Mouse (Mus musculus) lung, embryonic 14.5 days (tissue): ENCODE measurements around the gene Cep350. TPM values are rescaled to one million over a fixed set of nuclear protein-coding genes. Genes with fewer than 3 reads are reported as not detected.

ENCODE experiments used
- ATAC-seq: fragments of 200-750 bp; cut with Nextera tagmentation; 2 replicates; pipeline ENCODE4 v1.8.0; 2017; ENCODE audit warnings: mild to moderate bottlenecking, moderate TSS enrichment, moderate library complexity; ENCODE audit not compliant: insufficient read depth
- DNase-seq: peaks from one replicate; pipeline ENCODE4 v3.0.0-alpha.2; 2015
- H3K27ac ChIP-seq: fragments of 300-500 bp; sonication (generic); 2 replicates; pipeline ENCODE4 v1.5.1; 2014; ENCODE audit warnings: low read depth, mild to moderate bottlenecking, moderate library complexity
- H3K27me3 ChIP-seq: fragments of 300-500 bp; sonication (generic); 2 replicates; pipeline ENCODE4 v1.6.1; 2014; ENCODE audit warnings: low read length, control low read depth; ENCODE audit not compliant: insufficient read depth
- H3K36me3 ChIP-seq: fragments of 300-500 bp; sonication (generic); 2 replicates; pipeline ENCODE4 v1.6.1; 2014; ENCODE audit warnings: control low read depth; ENCODE audit not compliant: insufficient read depth
- H3K4me1 ChIP-seq: fragments of 300-500 bp; sonication (generic); 2 replicates; pipeline ENCODE4 v1.6.1; 2014; ENCODE audit warnings: antibody characterized with exemption, control low read depth; ENCODE audit not compliant: insufficient read depth
- H3K4me2 ChIP-seq: fragments of 300-500 bp; sonication (generic); 2 replicates; pipeline ENCODE4 v1.6.1; 2014; ENCODE audit warnings: mild to moderate bottlenecking
- H3K4me3 ChIP-seq: fragments of 300-500 bp; sonication (generic); 2 replicates; pipeline ENCODE4 v1.5.1; 2014; ENCODE audit warnings: low read depth, low read length
- H3K9ac ChIP-seq: fragments of 300-500 bp; sonication (generic); 2 replicates; pipeline ENCODE4 v1.6.1; 2014
- H3K9me3 ChIP-seq: fragments of 300-500 bp; sonication (generic); 2 replicates; pipeline ENCODE4 v1.6.1; 2016; ENCODE audit warnings: low read depth, low read length, control low read depth
- CTCF ChIP-seq: IDR thresholded peaks from 2 replicates; pipeline ENCODE4 v1.5.1; 2016; ENCODE audit warnings: antibody characterized with exemption, low read depth
- whole genome bisulfite sequencing: fragments of 180-500 bp; shearing (Covaris S2); extraction: QIAGEN DNeasy Blood & Tissue Kit; methylation state at CpG from one replicate; pipeline ENCODE4 v1.1.7; 2014; 5-methylcytosine and 5-hydroxymethylcytosine counted together
- polyA plus RNA-seq: library from polyadenylated mRNA; unstranded; fragments of >200 nt; fragmentation: Nextera tagmentation; extraction: Ambion mirVana; gene quantifications from 2 replicates; pipeline ENCODE4 v1.2.1, GENCODE M21; 2014

Gene Cep350
- polyA plus RNA-seq, 1 experiment from 2014 or later = 12.8 TPM

DNA sequence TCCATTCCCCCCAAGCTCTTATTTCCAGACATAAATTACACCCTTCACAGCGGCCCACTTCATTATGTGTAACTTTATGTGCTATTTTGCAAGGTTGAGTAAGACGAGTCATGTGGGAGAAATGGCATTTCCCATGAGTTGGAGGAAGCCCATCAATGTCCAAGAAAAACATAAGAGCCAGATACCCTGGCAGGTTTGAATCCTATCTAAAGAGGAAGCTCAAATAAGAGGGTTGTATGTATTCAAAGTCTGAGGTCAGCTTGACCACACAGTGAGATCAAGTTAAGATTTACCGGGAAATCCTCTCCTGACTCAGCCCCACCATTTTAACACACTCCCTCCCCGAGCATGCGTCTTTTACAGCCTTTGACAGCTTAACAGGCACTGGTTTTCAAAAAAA is 128.8 kb downstream of the Cep350 start:
- Histone ChIP-seq H3K27ac (no peak overlapping the region), H3K4me2 (no peak overlapping the region), H3K9ac (no peak overlapping the region), H3K4me3 (no peak overlapping the region), H3K27me3 (no peaks in the 10 kb centered on the region), H3K4me1 (no peaks in the 10 kb centered on the region), H3K9me3 (no peaks in the 10 kb centered on the region), H3K36me3 (peaks cover 36% of the 10 kb centered on the region)
- no peak for TF ChIP-seq CTCF
- DNase-seq (no peak), ATAC-seq (no peak)
- WGBS = 62% methylated on average over 5 of the region's 5 CpGs

GRCm38 (mm10) chr1:155843538-155843937 is 129.5 kb downstream of the Cep350 start:
- H3K36me3 ChIP-seq = peaks cover 35% of the 10 kb centered on the region
- H3K27ac ChIP-seq = no peak overlapping the region
- no peak overlapping the region for H3K4me2 ChIP-seq
- H3K9ac ChIP-seq = no peak overlapping the region
- no peaks in the 10 kb centered on the region for H3K4me1 ChIP-seq
- no peak for TF ChIP-seq CTCF
- ATAC-seq (peak; percentile 35; the same call in 1 of the 2 replicates), DNase-seq (no peak)
- WGBS = 55% methylated on average over 4 of the region's 4 CpGs
- no peaks in the 10 kb centered on the region for H3K9me3 ChIP-seq
- H3K27me3 ChIP-seq = no peaks in the 10 kb centered on the region
- H3K4me3 ChIP-seq = no peak overlapping the region

GRCm38 (mm10) chr1:155835667-155836066 is 137.4 kb downstream of the Cep350 start:
- H3K36me3 ChIP-seq = no peaks in the 10 kb centered on the region
- DNase-seq (no peak), ATAC-seq (no peak)
- H3K4me1 ChIP-seq = no peaks in the 10 kb centered on the region
- TF ChIP-seq CTCF = no peak
- H3K4me2 ChIP-seq = no peak overlapping the region
- no peak overlapping the region for H3K9ac ChIP-seq
- WGBS = 52% methylated on average over 2 of the region's 2 CpGs
- no peak overlapping the region for H3K27ac ChIP-seq
- no peaks in the 10 kb centered on the region for H3K9me3 ChIP-seq
- no peak overlapping the region for H3K4me3 ChIP-seq
- H3K27me3 ChIP-seq = no peaks in the 10 kb centered on the region

DNA sequence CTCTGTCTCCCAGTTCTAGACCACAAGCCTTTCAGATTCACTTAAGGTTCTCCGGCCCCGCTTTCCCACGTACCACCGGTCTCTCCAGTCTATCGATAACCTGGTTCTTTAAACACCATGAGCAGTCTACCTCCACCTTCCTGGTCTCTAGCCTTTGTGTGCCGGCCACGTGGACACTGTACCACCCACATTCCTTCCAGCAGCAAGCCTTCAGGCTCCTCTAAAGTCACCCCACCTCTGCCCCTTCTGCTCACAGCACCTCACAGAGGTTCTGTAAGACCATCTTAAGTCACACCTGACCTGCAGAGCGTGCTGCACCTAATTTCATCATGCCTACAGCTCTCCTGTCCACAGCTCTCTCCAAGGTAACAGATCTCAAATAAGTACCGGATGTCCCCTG is 139.4 kb downstream of the Cep350 start:
- Histone ChIP-seq H3K9me3 (no peaks in the 10 kb centered on the region), H3K27ac (no peak overlapping the region), H3K4me3 (no peak overlapping the region), H3K4me2 (no peak overlapping the region), H3K9ac (no peak overlapping the region), H3K4me1 (no peaks in the 10 kb centered on the region), H3K36me3 (no peaks in the 10 kb centered on the region), H3K27me3 (no peaks in the 10 kb centered on the region)
- 77% methylated on average over 9 of the region's 9 CpGs for WGBS
- ATAC-seq (no peak), DNase-seq (no peak)
- TF ChIP-seq CTCF = no peak

GRCm38 (mm10) chr1:155831958-155832357 is 141.1 kb downstream of the Cep350 start:
- Histone ChIP-seq H3K9me3 (no peaks in the 10 kb centered on the region), H3K9ac (no peak overlapping the region), H3K4me3 (no peak overlapping the region), H3K27me3 (no peaks in the 10 kb centered on the region), H3K27ac (no peak overlapping the region), H3K4me2 (no peak overlapping the region), H3K4me1 (no peaks in the 10 kb centered on the region), H3K36me3 (no peaks in the 10 kb centered on the region)
- no peak for TF ChIP-seq CTCF
- DNase-seq (no peak), ATAC-seq (no peak)
- WGBS = 89% methylated on average over 3 of the region's 3 CpGs

DNA sequence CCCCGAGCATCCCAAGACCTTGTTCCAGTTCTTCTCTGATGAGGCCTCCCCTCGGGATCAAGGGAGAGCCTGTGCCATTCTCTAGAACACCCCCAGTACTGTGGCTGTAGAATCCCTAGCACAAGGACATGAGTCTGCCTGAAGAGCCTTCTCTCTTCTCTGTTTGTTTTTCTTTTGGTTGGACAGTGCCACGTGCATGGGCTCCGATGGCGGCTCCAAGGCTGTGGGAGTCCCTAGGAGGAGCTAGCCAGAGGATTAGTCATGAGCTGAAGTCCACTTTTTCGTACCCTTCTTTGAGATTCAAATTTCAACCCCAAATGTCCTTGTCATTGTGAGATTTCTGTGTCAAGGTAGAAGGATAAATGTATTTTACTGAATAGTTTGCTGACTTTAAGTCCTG is 142.2 kb downstream of the Cep350 start:
- WGBS = 55% methylated on average over 6 of the region's 6 CpGs

DNA sequence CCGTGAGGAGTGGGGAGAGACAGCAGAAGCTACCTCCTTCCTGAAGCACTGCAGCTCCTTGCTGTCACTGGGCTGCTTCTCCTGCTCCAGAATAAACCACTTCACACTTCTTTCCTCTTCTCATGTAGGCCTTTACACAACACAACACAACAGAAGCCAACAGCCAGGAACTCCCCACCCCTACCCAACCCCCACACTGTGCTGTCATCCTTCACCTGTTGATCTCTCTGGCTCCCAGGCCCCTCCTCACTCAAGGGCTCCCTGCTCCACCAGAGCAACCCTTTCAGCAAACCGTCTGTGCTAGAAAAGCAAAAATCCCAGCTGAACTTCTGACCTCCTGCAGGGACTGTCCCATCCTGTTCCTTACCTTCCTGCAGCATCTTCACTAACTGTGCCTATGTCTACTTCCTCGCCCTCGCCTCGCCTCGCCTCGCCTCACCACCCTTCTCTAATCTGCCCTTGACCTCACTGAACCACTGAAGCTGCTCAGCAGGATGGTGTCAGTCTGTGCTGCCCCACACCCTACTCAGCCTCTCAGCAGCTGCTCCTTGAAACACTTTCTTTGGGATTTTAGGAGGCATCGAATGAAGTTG is 145.3 kb downstream of the Cep350 start:
- H3K27me3 ChIP-seq = no peaks in the 10 kb centered on the region
- no peak overlapping the region for H3K4me2 ChIP-seq
- H3K36me3 ChIP-seq = no peaks in the 10 kb centered on the region
- DNase-seq (no peak), ATAC-seq (no peak)
- WGBS = 36% methylated on average over 8 of the region's 8 CpGs
- H3K27ac ChIP-seq = no peak overlapping the region
- TF ChIP-seq CTCF = no peak
- no peaks in the 10 kb centered on the region for H3K9me3 ChIP-seq
- no peaks in the 10 kb centered on the region for H3K4me1 ChIP-seq
- no peak overlapping the region for H3K9ac ChIP-seq
- H3K4me3 ChIP-seq = no peak overlapping the region

More for the DNA sequence above, 142.2 kb downstream of the Cep350 start:
- DNase-seq (no peak), ATAC-seq (no peak)
- Histone ChIP-seq H3K4me2 (no peak overlapping the region), H3K27me3 (no peaks in the 10 kb centered on the region), H3K36me3 (no peaks in the 10 kb centered on the region), H3K4me3 (no peak overlapping the region), H3K27ac (no peak overlapping the region), H3K4me1 (no peaks in the 10 kb centered on the region), H3K9ac (no peak overlapping the region), H3K9me3 (no peaks in the 10 kb centered on the region)
- no peak for TF ChIP-seq CTCF
